Mouse (Mus musculus) NIH3T3 (cell line): Measurements from ENCODE around the gene Rhd.

ENCODE experiments used
- DNase-seq: peaks from one replicate; pipeline ENCODE4 v3.0.0-alpha.2; 2012; ENCODE audit warnings: low read depth

Gene Rhd

GRCm38 (mm10) chr4:134930684-134931481 is 66.5 kb downstream of the Rhd start, which contains the start of gene Syf2:
Syf2 (plus strand) TSS chr4:134930898.
- peak; percentile 98 for DNase-seq

- no peak for DNase-seq
Observed at GRCm38 (mm10) chr4:134937240-134938176, 73.2 kb downstream of the Rhd start.

GRCm38 (mm10) chr4:134939900-134940299 is 75.6 kb downstream of the Rhd start:
- DNase-seq = no peak

- DNase-seq = no peak
Observed at GRCm38 (mm10) chr4:134943758-134944538, 79.6 kb downstream of the Rhd start.
